Mouse (Mus musculus) left cerebral cortex, adult 2 months (tissue): ENCODE measurements around the gene Wdfy4. TPM values are rescaled to one million over a fixed set of nuclear protein-coding genes. Genes with fewer than 3 reads are reported as not detected.

Source experiments
- DNase-seq, 2 experiments: peaks; one replicate each; pipeline ENCODE4 v3.0.0; 2021 to 2022; ENCODE audit warnings: low spot score in 2 of 2, mixed read lengths in 1 of 2; ENCODE audit errors: extremely low spot score in 1 of 2
- H3K27ac ChIP-seq: fragments of 200-600 bp; 2 replicates; pipeline ENCODE4 v1.8.1; 2022
- H3K4me3 ChIP-seq: fragments of 200-600 bp; 2 replicates; pipeline ENCODE4 v1.8.1; 2022
- CTCF ChIP-seq: fragments of 200-600 bp; IDR thresholded peaks from 2 replicates; pipeline ENCODE4 v1.8.1; 2022; ENCODE audit warnings: antibody characterized with exemption, mild to moderate bottlenecking, moderate library complexity
- intact Hi-C: fragments of 180-260 bp; cut with DNase I; formaldehyde crosslinking; loops from one replicate; pipeline ENCODE4 v1.15.1; 2025
- total RNA-seq, 2 experiments: library from RNA; stranded (reverse); gene quantifications; 2 replicates each; pipeline ENCODE4 v1.2.3; 2021

Wdfy4 gene
- total RNA-seq, 2 experiments from 2014 or later, result 2.8 to 3.2 TPM

GRCm38 (mm10) chr14:33000112-33000979, 185.0 kb downstream of the Wdfy4 start:
- no peak for DNase-seq
- TF ChIP-seq CTCF, result no peak
- Histone ChIP-seq H3K27ac (no peak overlapping the region), H3K4me3 (no peak overlapping the region)
- intact Hi-C loops, result no loop called here

- intact Hi-C loops, result no loop called here
- Histone ChIP-seq H3K27ac (no peak overlapping the region), H3K4me3 (no peak overlapping the region)
- DNase-seq, result no peak
- TF ChIP-seq CTCF, result no peak
Observed at GRCm38 (mm10) chr14:32999511-32999910, 185.8 kb downstream of the Wdfy4 start.

GRCm38 (mm10) chr14:32994954-32995636, 190.2 kb downstream of the Wdfy4 start:
- Histone ChIP-seq H3K4me3 (0 out of 2 replicates have a peak overlapping the region, but pooled peaks have one; percentile 4), H3K27ac (no peak overlapping the region)
- no peak; the same call in 1 of the 2 replicates for TF ChIP-seq CTCF
- peak in 1 of 2 experiments; percentile 19 for DNase-seq
- intact Hi-C loops, result no loop called here

- intact Hi-C loops, result no loop called here
- no peak for DNase-seq
- TF ChIP-seq CTCF, result no peak
- Histone ChIP-seq H3K4me3 (no peak within 1 kb of the TSS), H3K27ac (no peak within 1 kb of the TSS)
Observed at GRCm38 (mm10) chr14:32991082-32991481, 194.2 kb downstream of the Wdfy4 start, which contains the start of gene Lrrc18. Lrrc18 (plus strand) TSS chr14:32991382.

- intact Hi-C loops, result no loop called here
- DNase-seq, result no peak
- H3K27ac ChIP-seq, result no peak overlapping the region
- no peak for TF ChIP-seq CTCF
- H3K4me3 ChIP-seq, result no peak overlapping the region
Observed at GRCm38 (mm10) chr14:32986659-32987058, 198.6 kb downstream of the Wdfy4 start.

- Histone ChIP-seq H3K27ac (no peak overlapping the region), H3K4me3 (no peak overlapping the region)
- DNase-seq, result no peak
- TF ChIP-seq CTCF, result no peak
- intact Hi-C loops, result no loop called here
Observed at GRCm38 (mm10) chr14:32984176-32984738, 201.1 kb downstream of the Wdfy4 start.

- Histone ChIP-seq H3K27ac (no peak overlapping the region), H3K4me3 (no peak overlapping the region)
- DNase-seq, result no peak
- intact Hi-C loops, result no loop called here
- TF ChIP-seq CTCF, result no peak
Observed at GRCm38 (mm10) chr14:32970700-32971099, 214.6 kb downstream of the Wdfy4 start.

- DNase-seq, result no peak
- Histone ChIP-seq H3K4me3 (no peak overlapping the region), H3K27ac (no peak overlapping the region)
- no peak for TF ChIP-seq CTCF
- intact Hi-C loops, result loop anchor here (5.0 to 10.0 kb wide), 2 partner anchors 240 to 357 kb away; no protein-coding TSS in a partner anchor
Observed at GRCm38 (mm10) chr14:32964742-32965141, 220.6 kb downstream of the Wdfy4 start.

- intact Hi-C loops, result loop anchor here (1.0 to 10.0 kb wide), 4 partner anchors 104 to 353 kb away; partner anchors contain the start of gene Vstm4
- Histone ChIP-seq H3K4me3 (no peak overlapping the region), H3K27ac (no peak overlapping the region)
- TF ChIP-seq CTCF, result peak; percentile 84
- peak; percentile 67 to 76 for DNase-seq
Observed at GRCm38 (mm10) chr14:32960481-32960880, 224.8 kb downstream of the Wdfy4 start.

GRCm38 (mm10) chr14:32958671-32959070, 226.6 kb downstream of the Wdfy4 start:
- intact Hi-C loops, result loop anchor here (10.0 kb wide), 1 partner anchor 424 kb away; no protein-coding TSS in a partner anchor
- no peak for TF ChIP-seq CTCF
- H3K4me3 ChIP-seq, result no peak overlapping the region
- no peak for DNase-seq
- H3K27ac ChIP-seq, result no peak overlapping the region

- no peak for TF ChIP-seq CTCF
- Histone ChIP-seq H3K27ac (no peak overlapping the region), H3K4me3 (no peak overlapping the region)
- intact Hi-C loops, result loop anchor here (10.0 kb wide), 1 partner anchor 422 kb away; no protein-coding TSS in a partner anchor
- no peak for DNase-seq
Observed at GRCm38 (mm10) chr14:32956486-32956885, 228.8 kb downstream of the Wdfy4 start.
